Mouse (Mus musculus) 3134 (cell line): ENCODE results near the gene Gm28048.

ENCODE experiments used
- DNase-seq: peaks from one replicate; pipeline ENCODE4 v3.0.0-alpha.2; 2011; ENCODE audit warnings: low spot score; ENCODE audit not compliant: insufficient read length; ENCODE audit errors: extremely low read depth

Gm28048 gene

DNA sequence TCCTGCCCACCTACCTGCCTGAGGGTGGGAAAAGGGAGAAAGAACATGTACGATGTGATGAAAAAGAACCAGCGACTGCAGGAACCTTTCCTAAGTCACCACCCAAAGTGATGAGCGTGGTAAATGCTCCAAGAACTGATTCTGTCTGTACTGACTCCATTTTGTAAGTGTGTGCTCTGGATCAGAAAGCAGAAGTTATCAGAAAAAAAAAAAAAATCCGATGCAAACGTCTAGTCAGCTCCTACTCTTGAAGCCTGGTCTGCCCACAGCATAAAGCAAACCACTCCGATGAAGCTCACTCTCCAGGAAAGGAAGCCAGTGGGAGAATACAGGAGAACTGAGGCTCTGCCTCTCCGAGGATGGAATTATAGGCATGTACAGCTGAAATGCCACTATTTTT lies 29.2 kb downstream of the Gm28048 start:
- DNase-seq = no peak

DNA sequence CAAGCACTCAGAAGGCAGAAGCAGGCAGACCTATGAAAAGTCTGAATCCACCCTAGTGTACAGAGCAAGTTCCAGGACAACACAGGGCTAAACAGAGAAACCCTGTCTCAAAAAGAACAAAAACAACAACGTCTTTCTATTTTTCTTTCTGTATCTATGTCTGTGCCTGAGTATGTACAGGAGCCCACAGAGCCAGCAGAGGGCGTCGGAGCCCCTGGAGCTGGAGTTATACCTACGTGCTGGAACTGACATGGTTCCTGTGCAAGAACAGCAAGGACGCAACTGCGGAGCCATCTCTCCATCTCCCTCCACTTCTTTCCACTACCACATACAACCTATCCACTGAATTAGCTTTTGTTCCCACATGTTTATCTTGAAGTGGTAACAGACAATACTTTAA lies 31.8 kb downstream of the Gm28048 start:
- DNase-seq = no peak

GRCm38 (mm10) chr11:22949101-22949500 lies 32.8 kb downstream of the Gm28048 start:
- peak; percentile 76 for DNase-seq

GRCm38 (mm10) chr11:22938983-22939382 lies 42.9 kb downstream of the Gm28048 start:
- DNase-seq = no peak

- DNase-seq = no peak
Observed at GRCm38 (mm10) chr11:22937716-22938316, 44.1 kb downstream of the Gm28048 start.

- no peak for DNase-seq
Observed at GRCm38 (mm10) chr11:22936446-22937125, 45.3 kb downstream of the Gm28048 start.

GRCm38 (mm10) chr11:22932167-22932566 lies 49.7 kb downstream of the Gm28048 start:
- no peak for DNase-seq

GRCm38 (mm10) chr11:22931320-22931905 lies 50.5 kb downstream of the Gm28048 start:
- DNase-seq = no peak

DNA sequence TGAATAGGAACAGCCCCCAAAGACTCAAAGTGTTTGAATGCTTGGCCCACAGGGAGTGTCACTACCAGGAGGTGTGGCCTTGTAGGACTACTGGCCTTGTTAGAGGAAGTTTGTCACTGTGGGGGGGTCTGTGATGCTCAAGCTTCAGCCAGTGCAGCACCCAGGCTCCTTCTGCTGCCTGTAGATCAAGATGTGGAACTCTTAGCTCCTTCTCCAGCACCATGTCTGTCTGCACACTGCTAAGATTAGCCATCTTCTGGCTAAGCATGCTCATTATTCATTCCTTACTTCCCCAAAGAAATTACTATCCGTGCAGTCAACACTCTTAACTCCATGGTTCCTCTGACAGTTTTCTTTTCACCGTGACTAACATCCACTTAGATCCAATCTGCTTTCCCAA lies 51.8 kb downstream of the Gm28048 start:
- DNase-seq = no peak

DNA sequence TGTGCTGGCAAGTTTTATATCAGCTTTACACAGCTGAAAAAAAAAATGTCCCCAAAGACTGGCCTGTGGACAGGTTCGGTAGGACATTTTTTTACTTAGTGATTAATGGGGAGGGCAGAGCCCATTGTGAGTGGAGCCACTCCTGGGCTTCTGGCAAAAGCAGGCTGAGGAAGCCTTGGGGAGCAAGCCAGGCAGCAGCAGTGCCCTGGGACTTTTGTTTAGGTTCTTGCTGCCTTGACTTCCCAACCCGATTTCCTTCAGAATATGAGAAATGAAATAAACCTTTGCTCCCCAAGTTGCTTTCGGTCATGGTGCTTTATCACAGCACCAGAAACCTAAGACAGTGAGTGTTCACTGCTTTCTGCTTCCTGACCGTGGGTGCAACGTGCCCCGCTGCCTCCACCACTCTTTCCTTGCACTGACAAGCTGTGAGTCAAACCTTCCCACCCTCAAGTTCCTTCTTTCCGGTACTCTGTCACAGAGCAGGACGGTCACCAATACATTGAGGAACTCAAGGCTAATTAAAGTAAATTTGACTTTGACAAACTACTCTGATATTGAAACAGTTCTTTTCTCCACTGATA lies 53.2 kb downstream of the Gm28048 start:
- no peak for DNase-seq

DNA sequence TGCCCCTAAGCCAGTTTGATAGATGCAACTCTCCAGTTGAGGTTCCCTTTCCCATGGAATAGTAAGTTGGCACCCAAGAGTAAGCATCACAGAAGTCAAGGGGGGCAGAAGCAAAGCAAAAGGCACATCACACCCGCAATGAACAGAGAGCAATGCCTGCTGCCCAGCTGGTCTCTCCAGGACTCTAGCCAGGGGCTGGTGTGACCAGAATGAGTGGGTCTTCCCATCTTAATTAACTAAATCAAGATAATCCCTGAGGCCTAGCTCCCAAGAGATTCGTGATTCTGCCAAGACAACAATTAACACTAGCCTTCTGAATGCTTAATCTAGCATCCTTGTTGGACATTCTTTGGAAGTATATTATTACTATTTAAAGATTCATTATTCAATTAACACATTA lies 58.3 kb downstream of the Gm28048 start:
- no peak for DNase-seq

GRCm38 (mm10) chr11:22922546-22922945 lies 59.3 kb downstream of the Gm28048 start:
- no peak for DNase-seq

GRCm38 (mm10) chr11:22919336-22919735 lies 62.6 kb downstream of the Gm28048 start:
- no peak for DNase-seq

DNA sequence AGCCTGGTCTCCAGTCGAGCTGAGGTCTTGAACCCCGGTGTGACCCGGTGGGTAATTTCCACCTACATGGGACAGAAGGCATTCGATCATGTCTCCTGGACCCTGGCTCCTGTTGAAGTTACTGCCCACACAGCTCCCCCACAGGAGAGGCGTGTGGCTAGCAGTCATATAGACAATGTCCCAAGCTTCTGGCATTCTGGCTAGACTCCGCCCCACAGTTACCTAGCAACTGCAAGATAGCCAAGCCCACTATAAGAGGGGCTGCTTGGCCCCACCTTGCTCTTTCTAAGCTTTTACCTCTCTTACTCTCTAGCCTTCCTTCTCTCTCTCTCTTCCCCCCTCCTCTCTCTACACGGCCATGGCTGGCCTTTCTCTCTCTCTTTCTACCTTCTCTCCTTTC lies 64.1 kb downstream of the Gm28048 start:
- DNase-seq = no peak

- no peak for DNase-seq
Observed at GRCm38 (mm10) chr11:22913744-22914143, 68.1 kb downstream of the Gm28048 start.

- DNase-seq = no peak
Observed at GRCm38 (mm10) chr11:22911831-22912230, 70.1 kb downstream of the Gm28048 start.

DNA sequence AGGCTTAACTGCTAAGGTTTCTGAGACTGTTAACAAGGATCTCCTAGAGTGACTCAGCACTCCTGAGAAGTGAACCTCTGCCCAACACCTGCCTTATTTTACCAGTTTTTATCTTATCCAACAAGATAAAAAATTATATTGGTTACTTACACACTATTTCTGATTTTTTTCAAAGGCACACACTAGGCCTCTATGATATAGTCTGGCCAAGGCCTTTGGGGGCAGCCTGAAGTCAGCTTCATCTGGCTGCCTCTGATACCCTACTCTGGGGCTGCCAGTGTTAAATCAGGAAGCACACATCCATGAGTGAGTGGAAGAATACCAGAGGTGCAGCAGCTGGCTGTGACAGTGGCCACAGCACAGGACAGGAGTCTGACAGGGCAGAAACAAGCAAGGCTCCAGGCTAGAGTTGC lies 75.4 kb downstream of the Gm28048 start:
- DNase-seq = no peak

DNA sequence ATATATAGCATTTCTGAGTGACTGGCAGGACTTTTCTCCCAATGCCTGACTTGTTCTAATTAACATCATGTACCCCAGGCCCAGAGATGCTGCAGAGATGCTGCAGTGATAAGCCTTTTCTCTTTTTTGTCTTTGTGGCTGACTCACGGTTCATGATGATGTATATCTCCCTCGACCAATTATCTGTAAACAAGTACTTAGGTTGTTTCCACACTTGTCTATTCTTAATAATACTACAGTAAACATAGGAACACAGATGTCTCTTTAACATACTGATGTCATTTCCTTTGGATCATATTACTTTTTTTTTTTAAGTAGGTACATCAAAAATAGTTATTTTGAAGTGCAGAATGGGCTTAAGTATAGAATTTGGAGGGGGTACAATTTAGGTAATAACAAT lies 79.0 kb downstream of the Gm28048 start:
- no peak for DNase-seq

DNA sequence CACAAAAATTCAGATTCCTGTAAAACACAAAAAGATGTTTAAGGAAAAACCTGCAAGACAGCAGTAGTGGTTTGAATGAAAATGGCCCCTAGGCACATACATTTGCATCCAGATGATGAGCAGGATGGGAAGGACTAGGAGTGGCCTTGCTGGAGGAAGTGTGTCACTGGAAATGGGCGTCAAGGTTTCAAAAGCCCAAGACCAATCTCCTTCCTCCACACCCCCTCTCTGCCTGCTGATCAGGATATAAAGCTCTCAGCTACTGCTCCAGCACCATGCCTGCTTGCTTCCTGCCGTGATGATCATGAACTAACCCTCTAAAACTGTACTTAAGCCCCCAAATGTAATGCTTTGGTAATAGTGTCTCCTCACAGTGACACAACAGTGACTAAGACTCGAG lies 81.8 kb downstream of the Gm28048 start:
- DNase-seq = no peak

DNA sequence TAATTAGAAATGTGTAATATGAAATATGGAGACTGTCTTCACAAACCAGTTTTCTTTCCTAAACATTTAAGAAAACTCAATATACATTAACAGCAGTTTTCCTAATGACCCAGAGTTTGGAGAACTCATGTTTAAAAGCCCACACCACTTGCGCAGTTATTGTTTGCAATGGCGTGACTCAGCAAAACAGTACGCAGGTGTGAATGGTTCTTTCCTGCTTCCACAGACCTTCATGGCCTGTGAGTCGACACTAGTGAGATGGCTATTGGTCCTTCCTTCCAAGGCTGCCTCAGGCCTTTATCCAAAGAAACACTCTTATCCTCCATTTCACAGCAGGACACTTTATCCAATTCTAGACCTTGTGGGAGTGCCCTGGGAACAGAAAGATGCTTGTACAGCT lies 84.2 kb downstream of the Gm28048 start:
- no peak for DNase-seq

GRCm38 (mm10) chr11:22897127-22897526 lies 84.8 kb downstream of the Gm28048 start:
- no peak for DNase-seq

- no peak for DNase-seq
Observed at GRCm38 (mm10) chr11:22893075-22893474, 88.8 kb downstream of the Gm28048 start.
